Mouse (Mus musculus): ENCODE measurements at regions not wholly inside any gene's neighbourhood (a gene's known extent, or its start where the extent isn't known, plus 50 kb on each side); places are given as distances from the start of the nearest gene placed in this dataset.

- Histone ChIP-seq H3K4me2 (no peak overlapping the region), H3K27me3 (no peaks in the 10 kb centered on the region), H3K9ac (no peak overlapping the region), H3K4me1 (replicated peaks) (no peaks in the 10 kb centered on the region), H3K36me3 (no peaks in the 10 kb centered on the region), H3K9me3 (no peaks in the 10 kb centered on the region), H3K27ac (replicated peaks) (no peak overlapping the region), H3K4me3 (no peak overlapping the region)
- WGBS = 81% methylated on average over 3 of the region's 3 CpGs
- ATAC-seq (ENCODE audit: low FRiP score, low read depth) = no peak
Observed at GRCm38 (mm10) chr1:16007809-16008208, 85.3 kb downstream of the 4930444P10Rik start.

GRCm38 (mm10) chr1:16006888-16007287, 86.2 kb downstream of the 4930444P10Rik start:
- H3K4me3 ChIP-seq = no peak overlapping the region
- 81% methylated on average over 2 of the region's 2 CpGs for WGBS

GRCm38 (mm10) chr1:15997135-15997534, 96.0 kb downstream of the 4930444P10Rik start:
- 80% methylated on average over 5 of the region's 5 CpGs for WGBS
- no peaks in the 10 kb centered on the region for H3K4me1 ChIP-seq (replicated peaks)

More at GRCm38 (mm10) chr1:16006888-16007287, 86.2 kb downstream of the 4930444P10Rik start:
- Histone ChIP-seq H3K27ac (replicated peaks) (no peak overlapping the region), H3K9me3 (no peaks in the 10 kb centered on the region), H3K9ac (no peak overlapping the region), H3K27me3 (no peaks in the 10 kb centered on the region), H3K4me2 (no peak overlapping the region), H3K4me1 (replicated peaks) (no peaks in the 10 kb centered on the region), H3K36me3 (no peaks in the 10 kb centered on the region)
- ATAC-seq (ENCODE audit: low FRiP score, low read depth) = no peak

GRCm38 (mm10) chr1:15996341-15996740, 96.8 kb downstream of the 4930444P10Rik start:
- no peak overlapping the region for H3K4me2 ChIP-seq
- H3K27ac ChIP-seq (replicated peaks) = no peak overlapping the region
- no peaks in the 10 kb centered on the region for H3K9me3 ChIP-seq
- no peak for ATAC-seq (ENCODE audit: low FRiP score, low read depth)
- H3K4me1 ChIP-seq (replicated peaks) = no peaks in the 10 kb centered on the region
- H3K4me3 ChIP-seq = no peak overlapping the region
- no peak overlapping the region for H3K9ac ChIP-seq
- WGBS = 75% methylated on average over 2 of the region's 2 CpGs
- no peaks in the 10 kb centered on the region for H3K27me3 ChIP-seq
- no peaks in the 10 kb centered on the region for H3K36me3 ChIP-seq

More at GRCm38 (mm10) chr1:15997135-15997534, 96.0 kb downstream of the 4930444P10Rik start:
- Histone ChIP-seq H3K27ac (replicated peaks) (no peak overlapping the region), H3K27me3 (no peaks in the 10 kb centered on the region), H3K9me3 (no peaks in the 10 kb centered on the region), H3K36me3 (no peaks in the 10 kb centered on the region), H3K4me2 (no peak overlapping the region), H3K9ac (no peak overlapping the region), H3K4me3 (no peak overlapping the region)
- ATAC-seq (ENCODE audit: low FRiP score, low read depth) = no peak

GRCm38 (mm10) chr1:15993561-15994410, 99.3 kb downstream of the 4930444P10Rik start:
- H3K9ac ChIP-seq = no peak overlapping the region
- H3K4me1 ChIP-seq (replicated peaks) = no peaks in the 10 kb centered on the region
- WGBS = 46% methylated on average over 4 of the region's 4 CpGs
- no peaks in the 10 kb centered on the region for H3K9me3 ChIP-seq
- no peaks in the 10 kb centered on the region for H3K36me3 ChIP-seq
- no peak overlapping the region for H3K4me3 ChIP-seq
- ATAC-seq (ENCODE audit: low FRiP score, low read depth) = peak; percentile 81
- no peaks in the 10 kb centered on the region for H3K27me3 ChIP-seq
- no peak overlapping the region for H3K27ac ChIP-seq (replicated peaks)
- H3K4me2 ChIP-seq = no peak overlapping the region

- H3K27ac ChIP-seq (replicated peaks) = no peak overlapping the region
- no peak for ATAC-seq (ENCODE audit: low FRiP score, low read depth)
- no peaks in the 10 kb centered on the region for H3K27me3 ChIP-seq
- no peaks in the 10 kb centered on the region for H3K9me3 ChIP-seq
- no peaks in the 10 kb centered on the region for H3K36me3 ChIP-seq
- 58% methylated on average over 2 of the region's 2 CpGs for WGBS
- H3K4me3 ChIP-seq = no peak overlapping the region
- no peak overlapping the region for H3K4me2 ChIP-seq
- H3K4me1 ChIP-seq (replicated peaks) = no peaks in the 10 kb centered on the region
- no peak overlapping the region for H3K9ac ChIP-seq
Observed at GRCm38 (mm10) chr1:15990982-15991381, 102.1 kb downstream of the 4930444P10Rik start.

- H3K9ac ChIP-seq = no peak overlapping the region
- 83% methylated on average over 3 of the region's 3 CpGs for WGBS
- H3K4me3 ChIP-seq = no peak overlapping the region
- no peak for ATAC-seq (ENCODE audit: low FRiP score, low read depth)
- no peaks in the 10 kb centered on the region for H3K9me3 ChIP-seq
- H3K4me1 ChIP-seq (replicated peaks) = no peaks in the 10 kb centered on the region
- no peaks in the 10 kb centered on the region for H3K27me3 ChIP-seq
- H3K4me2 ChIP-seq = no peak overlapping the region
- H3K27ac ChIP-seq (replicated peaks) = no peak overlapping the region
- H3K36me3 ChIP-seq = no peaks in the 10 kb centered on the region
Observed at GRCm38 (mm10) chr1:15985579-15985978, 107.5 kb downstream of the 4930444P10Rik start.

- H3K36me3 ChIP-seq = no peaks in the 10 kb centered on the region
- H3K4me3 ChIP-seq = no peak overlapping the region
- no peaks in the 10 kb centered on the region for H3K4me1 ChIP-seq (replicated peaks)
- no peak overlapping the region for H3K27ac ChIP-seq (replicated peaks)
- H3K9ac ChIP-seq = no peak overlapping the region
- H3K27me3 ChIP-seq = no peaks in the 10 kb centered on the region
- ATAC-seq (ENCODE audit: low FRiP score, low read depth) = no peak
- no peak overlapping the region for H3K4me2 ChIP-seq
- no peaks in the 10 kb centered on the region for H3K9me3 ChIP-seq
Observed at GRCm38 (mm10) chr1:15979333-15979732, 113.8 kb downstream of the 4930444P10Rik start.

- Histone ChIP-seq H3K9me3 (no peaks in the 10 kb centered on the region), H3K4me3 (no peak overlapping the region), H3K4me1 (replicated peaks) (no peaks in the 10 kb centered on the region), H3K4me2 (no peak overlapping the region), H3K27me3 (no peaks in the 10 kb centered on the region), H3K9ac (no peak overlapping the region), H3K27ac (replicated peaks) (no peak overlapping the region), H3K36me3 (no peaks in the 10 kb centered on the region)
- no peak for ATAC-seq (ENCODE audit: low FRiP score, low read depth)
- WGBS = 93% methylated on average over 2 of the region's 2 CpGs
Observed at GRCm38 (mm10) chr1:15959578-15959977, 133.5 kb downstream of the 4930444P10Rik start.

GRCm38 (mm10) chr1:15958661-15959060, 134.5 kb downstream of the 4930444P10Rik start:
- no peak overlapping the region for H3K4me2 ChIP-seq
- no peaks in the 10 kb centered on the region for H3K4me1 ChIP-seq (replicated peaks)
- no peak overlapping the region for H3K9ac ChIP-seq
- H3K4me3 ChIP-seq = no peak overlapping the region
- no peak overlapping the region for H3K27ac ChIP-seq (replicated peaks)
- no peaks in the 10 kb centered on the region for H3K27me3 ChIP-seq
- no peaks in the 10 kb centered on the region for H3K9me3 ChIP-seq
- no peak for ATAC-seq (ENCODE audit: low FRiP score, low read depth)
- H3K36me3 ChIP-seq = no peaks in the 10 kb centered on the region
- 81% methylated on average over 1 of the region's 1 CpGs for WGBS

- ATAC-seq (ENCODE audit: low FRiP score, low read depth) = no peak
- Histone ChIP-seq H3K36me3 (no peaks in the 10 kb centered on the region), H3K9ac (no peak overlapping the region), H3K27ac (replicated peaks) (no peak overlapping the region), H3K4me1 (replicated peaks) (no peaks in the 10 kb centered on the region), H3K9me3 (no peaks in the 10 kb centered on the region), H3K27me3 (no peaks in the 10 kb centered on the region), H3K4me3 (no peak overlapping the region), H3K4me2 (no peak overlapping the region)
- 65% methylated on average over 4 of the region's 4 CpGs for WGBS
Observed at GRCm38 (mm10) chr1:15943662-15944061, 149.5 kb downstream of the 4930444P10Rik start.

GRCm38 (mm10) chr1:15943041-15943440, 150.1 kb downstream of the 4930444P10Rik start:
- 30% methylated on average over 1 of the region's 1 CpGs for WGBS
- Histone ChIP-seq H3K4me3 (no peak overlapping the region), H3K4me2 (no peak overlapping the region), H3K9me3 (no peaks in the 10 kb centered on the region), H3K9ac (no peak overlapping the region), H3K27ac (replicated peaks) (no peak overlapping the region), H3K4me1 (replicated peaks) (no peaks in the 10 kb centered on the region), H3K36me3 (no peaks in the 10 kb centered on the region), H3K27me3 (no peaks in the 10 kb centered on the region)
- ATAC-seq (ENCODE audit: low FRiP score, low read depth) = no peak
